Mouse (Mus musculus): ENCODE data around the gene Gab1. TPM values are rescaled to one million over a fixed set of nuclear protein-coding genes. Genes with fewer than 3 reads are reported as not detected.

Gab1 gene
- total RNA-seq, 2 experiments from 2014 or later, result 1.4 to 3.7 TPM

DNA sequence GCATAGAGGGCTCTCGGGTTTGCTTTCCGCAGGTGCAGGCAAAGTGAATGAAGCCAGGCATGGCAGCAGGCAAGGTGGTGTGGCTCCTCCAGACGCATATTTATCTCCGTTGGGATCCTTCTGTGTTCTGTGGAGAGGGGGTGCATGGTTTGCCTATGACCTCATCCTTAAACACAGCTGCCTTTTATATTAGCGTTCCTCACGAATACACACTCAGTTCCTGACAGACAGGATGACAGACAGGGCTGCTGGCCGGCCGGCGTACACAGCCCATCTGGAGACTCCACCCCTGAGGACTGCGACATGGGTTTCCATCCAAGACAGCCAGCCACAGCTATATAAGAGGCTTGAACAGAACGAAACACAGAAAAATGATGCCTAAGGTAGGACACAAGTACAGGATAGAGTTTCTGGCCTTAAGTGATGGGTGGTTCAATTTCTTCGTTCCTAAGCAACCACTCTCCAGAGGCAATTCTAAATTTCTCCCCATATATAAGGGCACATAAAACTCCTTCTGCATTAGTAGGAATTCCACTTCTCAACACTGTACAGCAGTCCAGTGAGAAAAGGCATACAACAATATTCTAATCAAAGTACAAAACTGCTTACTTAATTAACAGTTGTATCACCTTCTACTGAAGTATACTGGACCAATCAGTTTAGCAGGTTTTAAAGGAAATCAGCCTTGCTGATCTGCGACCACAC is 66.1 kb downstream of the Gab1 start:
- ATAC-seq (ENCODE audit: poor library complexity, severe bottlenecking), result no peak

DNA sequence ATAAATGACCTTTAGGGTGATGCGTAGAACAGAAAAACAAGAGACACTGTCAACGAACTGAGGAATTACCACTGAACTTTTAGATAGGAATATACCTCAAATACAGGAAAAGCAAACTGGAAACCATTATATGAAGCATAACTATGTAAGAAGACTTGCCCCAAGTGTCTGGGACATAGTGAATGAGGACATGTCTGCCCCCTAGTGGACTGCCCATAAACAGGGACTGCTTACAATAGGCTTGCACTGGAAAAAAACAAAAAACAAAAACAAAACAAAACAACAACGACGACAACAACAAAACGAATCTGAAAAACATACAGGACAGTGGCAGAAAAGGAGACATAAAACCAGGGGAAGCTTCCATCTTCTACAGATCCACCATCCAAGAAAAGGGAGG is 66.9 kb downstream of the Gab1 start:
- 0 out of 2 replicates have a peak, but pooled peaks have one; percentile 51 for ATAC-seq (ENCODE audit: poor library complexity, severe bottlenecking)

- ATAC-seq (ENCODE audit: poor library complexity, severe bottlenecking), result no peak
Measured at GRCm38 (mm10) chr8:80811591-80811991, 68.7 kb downstream of the Gab1 start.

DNA sequence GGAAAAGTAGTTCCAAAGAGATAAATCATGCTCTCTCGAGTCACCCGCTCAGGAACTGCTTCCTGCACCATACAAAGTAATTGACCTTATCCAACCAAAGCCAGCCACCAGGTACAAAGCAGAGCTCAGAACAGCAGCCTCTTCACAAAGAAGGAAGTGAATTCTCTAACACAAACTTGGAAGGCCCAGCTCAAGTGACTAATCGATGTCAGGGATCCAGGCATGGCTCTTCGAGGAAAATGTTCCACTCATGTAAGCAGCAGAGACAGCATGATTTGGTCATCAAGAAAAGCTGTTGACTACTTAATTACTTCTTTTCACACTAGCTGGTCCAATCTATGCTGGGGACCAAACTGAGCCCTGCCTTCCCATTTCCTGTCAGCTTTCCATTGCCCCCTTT is 69.4 kb downstream of the Gab1 start:
- no peak for ATAC-seq (ENCODE audit: poor library complexity, severe bottlenecking)

DNA sequence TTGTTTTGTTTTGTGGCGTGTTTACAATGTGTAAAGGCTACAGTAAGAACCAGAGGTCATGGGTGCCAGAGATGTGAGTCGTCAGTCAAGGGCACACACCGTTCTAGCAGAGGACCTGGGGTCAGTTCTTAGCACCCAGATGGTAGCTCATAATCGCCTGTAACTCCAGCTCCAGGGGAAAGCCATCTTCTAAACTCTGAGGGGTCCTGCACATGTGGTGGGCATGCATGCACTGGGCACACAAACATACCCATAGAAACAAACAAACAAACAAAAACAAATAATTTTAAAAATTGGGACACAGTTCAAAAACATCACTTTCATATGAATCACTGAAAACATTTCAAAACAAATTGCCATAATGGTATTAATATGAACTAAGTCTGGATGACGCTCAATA is 69.9 kb downstream of the Gab1 start:
- no peak for ATAC-seq (ENCODE audit: poor library complexity, severe bottlenecking)

DNA sequence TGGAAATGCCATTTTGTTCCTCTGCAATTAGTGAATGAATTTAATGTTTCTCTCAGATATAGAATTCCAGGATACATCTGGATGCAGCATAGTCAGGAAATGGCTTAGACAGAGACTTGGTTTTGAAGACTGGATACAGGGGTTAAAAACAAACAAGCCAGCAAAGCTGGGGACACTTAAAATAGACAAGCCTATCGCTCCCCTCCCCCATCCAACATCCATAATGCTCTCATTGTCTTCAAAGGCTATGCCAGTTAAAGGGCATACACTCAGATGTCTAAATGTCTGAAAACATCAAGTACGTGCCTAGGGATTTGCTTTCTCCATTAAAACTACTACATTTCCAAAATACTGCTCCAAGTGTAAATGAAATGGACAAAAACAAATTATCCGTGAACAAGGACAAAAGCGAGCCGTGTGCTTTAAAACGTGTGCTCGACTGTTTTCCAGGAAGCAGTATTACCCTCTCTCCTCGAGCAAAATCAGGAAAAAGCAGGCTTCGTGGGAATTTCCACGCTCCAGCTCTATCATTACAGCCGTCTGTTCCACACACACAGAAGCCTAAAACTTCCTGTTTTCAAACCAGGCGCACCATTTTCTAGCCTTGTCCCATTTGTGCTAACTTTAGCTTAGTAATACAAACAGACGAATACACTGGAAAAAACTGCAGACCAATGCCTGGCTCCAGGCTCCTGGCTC is 72.4 kb downstream of the Gab1 start:
- no peak for ATAC-seq (ENCODE audit: poor library complexity, severe bottlenecking)

DNA sequence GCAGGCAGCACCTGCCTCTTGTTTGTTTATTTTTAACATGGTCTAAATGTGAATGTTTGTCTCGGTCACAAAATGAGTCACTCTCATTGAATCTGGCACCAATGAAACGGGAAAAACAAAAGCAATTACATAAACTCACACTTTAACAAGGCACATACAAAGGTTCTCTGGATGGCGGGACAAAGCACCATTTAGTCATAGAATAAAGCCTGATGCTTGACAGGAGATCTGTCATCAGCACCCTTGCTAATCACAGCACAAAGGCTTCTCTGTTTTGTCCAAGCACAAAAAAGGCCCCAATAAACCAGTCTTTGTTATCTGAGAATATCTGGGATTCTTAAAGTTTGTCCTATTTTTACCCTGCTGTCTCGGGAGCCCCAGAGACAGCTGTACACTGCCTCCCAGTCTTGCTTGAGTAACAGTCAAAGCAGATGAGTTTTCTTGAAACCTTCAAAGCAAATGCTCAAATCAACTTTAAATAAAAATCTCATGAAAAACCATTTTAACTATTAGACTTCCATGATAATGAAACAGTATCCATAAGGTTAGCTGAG is 76.2 kb downstream of the Gab1 start:
- no peak for ATAC-seq (ENCODE audit: poor library complexity, severe bottlenecking)

DNA sequence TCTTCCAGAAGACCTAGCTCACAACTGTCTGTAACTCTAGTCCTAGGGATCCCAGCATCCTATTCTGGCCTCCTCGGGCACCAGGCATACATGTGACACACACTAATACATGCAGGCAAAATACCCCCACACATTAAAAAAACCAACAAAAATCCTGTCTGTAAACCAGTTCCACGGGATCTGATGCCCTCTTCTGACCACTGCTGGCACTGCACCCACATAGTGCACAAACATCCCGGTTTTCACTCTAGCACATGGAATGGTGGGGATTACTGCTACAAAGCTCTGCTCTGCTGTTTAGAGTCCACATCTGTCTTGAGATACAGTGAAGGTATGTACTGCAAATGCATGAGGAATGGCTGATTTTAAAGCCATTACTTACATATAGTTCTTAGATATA is 81.5 kb downstream of the Gab1 start:
- no peak for ATAC-seq (ENCODE audit: poor library complexity, severe bottlenecking)

- ATAC-seq (ENCODE audit: poor library complexity, severe bottlenecking), result no peak
Measured at GRCm38 (mm10) chr8:80798198-80798777, 82.0 kb downstream of the Gab1 start.

GRCm38 (mm10) chr8:80796070-80796469 is 84.2 kb downstream of the Gab1 start:
- no peak for ATAC-seq (ENCODE audit: poor library complexity, severe bottlenecking)

DNA sequence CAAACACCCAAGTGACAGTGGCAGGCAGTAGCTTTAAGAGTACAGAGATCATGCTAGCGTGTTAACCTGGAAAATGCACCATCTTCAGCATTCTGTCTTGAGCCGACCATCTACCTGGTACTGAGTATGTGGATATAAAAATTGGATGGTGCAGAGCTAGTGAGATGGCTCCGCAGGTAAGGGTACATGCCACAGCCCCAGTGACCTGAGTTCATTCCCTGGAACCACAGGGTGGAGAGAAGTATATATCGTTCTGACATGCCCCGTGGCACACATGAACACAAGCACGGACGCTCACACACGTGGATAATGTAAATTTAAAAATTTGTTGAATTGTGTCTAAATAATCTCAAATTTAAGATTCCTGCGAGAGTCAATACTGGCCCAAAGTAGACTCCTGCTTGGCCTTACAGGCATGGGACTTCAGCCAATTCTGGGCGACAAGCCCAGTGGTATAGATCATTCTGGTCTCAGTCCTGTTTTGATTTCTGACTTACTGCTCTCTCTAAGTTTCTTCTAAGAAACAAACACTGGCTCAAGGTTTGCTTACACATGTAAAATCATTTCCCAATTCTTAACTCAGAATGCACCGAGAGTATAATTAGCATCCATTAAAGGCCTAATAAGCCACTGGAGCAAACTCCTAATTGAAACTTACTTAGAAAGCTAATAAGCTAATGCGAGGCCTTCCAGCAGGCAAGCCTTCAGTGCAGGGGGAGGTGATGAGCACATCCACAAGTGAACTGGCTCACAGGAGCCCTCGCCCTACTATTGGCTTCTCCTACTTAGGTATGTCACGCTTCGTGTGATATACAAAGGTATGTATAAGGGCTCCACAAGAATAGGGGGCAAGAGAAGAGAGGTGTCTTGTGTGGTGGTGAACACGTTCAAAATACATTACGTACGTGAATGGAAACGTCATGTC is 85.5 kb downstream of the Gab1 start:
- ATAC-seq (ENCODE audit: poor library complexity, severe bottlenecking), result no peak

DNA sequence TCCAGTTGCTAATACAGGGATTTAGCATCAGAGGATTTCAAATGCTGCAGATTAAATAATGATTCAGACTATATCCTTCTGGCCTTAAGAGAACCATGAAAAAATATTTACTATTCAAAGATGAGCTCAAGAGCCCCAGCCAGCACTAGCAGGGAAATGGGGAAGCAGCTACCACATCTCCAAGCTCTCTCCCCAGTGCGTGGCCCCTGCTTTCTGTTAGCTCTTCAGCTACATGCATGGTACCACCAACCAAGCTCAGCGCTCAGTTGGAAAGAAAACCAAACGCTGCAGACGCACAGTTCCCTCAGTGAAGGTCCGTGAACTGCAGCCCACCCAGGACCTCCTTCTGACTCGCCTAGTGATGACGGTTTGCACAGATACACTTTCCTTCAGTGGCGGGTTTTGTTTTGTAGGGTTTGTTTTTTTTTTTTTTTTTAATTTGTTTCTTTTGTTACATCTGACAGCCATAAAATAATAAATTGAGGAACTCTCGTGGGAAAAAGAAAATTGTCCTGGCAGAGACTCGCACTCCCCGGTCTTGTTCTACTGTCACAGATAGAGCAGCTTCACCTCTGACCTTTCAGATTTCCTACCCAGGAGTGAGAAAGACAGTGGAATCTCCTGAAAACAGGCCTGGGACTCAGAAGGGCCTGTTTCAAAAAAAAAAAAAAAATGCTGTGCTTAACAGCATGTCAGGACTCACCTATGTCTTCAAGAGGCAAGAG is 86.4 kb downstream of the Gab1 start:
- ATAC-seq (ENCODE audit: poor library complexity, severe bottlenecking), result peak; percentile 89

DNA sequence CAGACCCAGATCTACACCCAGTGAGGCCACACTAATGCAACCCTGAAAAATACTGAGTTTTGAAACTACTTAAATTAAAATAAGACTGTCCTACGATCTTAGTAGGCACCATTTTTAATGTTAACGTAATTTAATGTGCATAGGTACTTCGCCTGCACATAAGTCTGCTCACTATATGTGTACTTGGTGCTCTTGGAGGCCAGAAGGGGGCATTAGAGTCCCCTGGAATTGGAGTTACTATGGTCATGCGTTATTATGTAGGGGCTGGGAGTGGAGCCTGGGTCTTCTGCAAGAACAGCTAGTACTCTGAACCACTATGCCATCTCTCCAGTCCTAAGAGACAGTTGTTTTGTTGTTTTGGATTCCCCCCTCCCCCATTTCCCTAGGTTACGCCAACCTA is 88.1 kb downstream of the Gab1 start:
- ATAC-seq (ENCODE audit: poor library complexity, severe bottlenecking), result no peak

DNA sequence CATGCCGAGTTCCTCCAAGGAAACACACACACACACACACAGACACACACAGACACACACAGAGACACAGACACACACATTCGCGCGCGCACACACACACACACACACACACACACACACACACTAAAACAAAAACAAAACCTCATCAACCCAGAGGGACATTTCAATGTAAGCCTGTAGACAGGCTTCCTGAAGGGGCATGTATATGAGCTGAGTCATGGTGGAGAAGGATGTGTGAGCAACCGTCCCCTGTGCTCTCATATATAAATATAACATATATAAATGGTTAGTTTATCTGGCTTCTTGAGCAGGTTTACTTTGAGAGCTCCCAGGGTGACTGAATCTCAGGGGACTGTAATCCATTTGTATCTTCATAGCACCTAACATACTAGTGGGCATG is 91.0 kb downstream of the Gab1 start:
- ATAC-seq (ENCODE audit: poor library complexity, severe bottlenecking), result peak; percentile 53

DNA sequence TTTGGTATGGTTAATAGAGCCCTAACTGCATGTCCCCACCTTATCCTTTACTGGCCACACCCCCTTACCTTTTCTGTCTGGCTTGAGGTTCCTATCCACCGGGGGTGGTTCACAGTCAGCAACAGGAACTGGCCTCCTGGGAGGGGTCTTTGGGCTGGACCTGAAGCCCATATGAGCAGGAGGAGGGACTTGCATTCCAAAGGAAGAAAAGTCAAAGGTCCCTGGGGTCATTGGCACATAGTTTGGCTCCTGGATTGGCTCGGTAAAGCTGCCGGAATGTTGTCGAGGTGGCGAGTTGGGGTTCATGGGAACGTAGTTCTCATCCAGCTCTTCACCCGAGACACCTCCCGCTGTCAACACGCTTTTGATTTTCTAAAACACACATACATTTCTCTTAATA is 95.8 kb downstream of the Gab1 start:
- no peak for ATAC-seq (ENCODE audit: poor library complexity, severe bottlenecking)

DNA sequence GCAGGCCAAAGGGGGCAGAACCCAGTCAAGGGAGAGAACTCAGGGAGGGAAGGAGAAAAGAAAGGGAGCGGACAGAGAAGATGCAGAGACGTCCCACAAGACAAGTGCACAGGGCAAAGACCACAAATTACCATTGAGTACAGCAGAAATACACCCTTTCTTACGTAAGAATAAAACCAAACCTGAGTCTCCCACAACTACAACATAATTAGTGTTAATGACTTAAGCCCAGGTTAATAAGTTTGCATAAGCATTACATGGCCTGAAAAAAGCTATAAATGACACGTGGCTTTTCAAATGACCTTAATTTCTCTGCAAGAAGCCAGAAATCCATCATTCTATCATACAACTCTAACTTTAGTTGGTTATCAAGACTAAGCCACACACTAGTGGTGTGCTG is 97.0 kb downstream of the Gab1 start:
- ATAC-seq (ENCODE audit: poor library complexity, severe bottlenecking), result no peak

- no peak for ATAC-seq (ENCODE audit: poor library complexity, severe bottlenecking)
Measured at GRCm38 (mm10) chr8:80781338-80781737, 99.0 kb downstream of the Gab1 start.

DNA sequence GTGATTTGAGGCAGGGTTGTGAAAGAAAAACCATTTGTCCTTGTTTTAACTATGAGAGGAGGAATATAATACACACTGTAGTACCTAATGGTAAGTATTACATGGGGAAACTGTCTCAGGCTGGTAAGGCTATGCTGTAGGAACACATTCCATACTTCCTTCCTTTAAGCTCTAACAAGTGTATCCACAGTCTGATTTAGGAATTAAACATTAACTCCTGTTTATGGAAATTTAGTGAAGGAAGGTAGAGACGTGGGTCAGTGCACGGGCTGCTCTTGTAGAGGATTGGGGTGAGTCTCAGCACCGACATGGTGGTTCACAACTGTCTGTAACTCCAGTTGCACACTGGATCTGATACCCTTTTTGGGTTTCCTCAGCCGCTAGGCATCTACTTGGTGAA is 100.0 kb downstream of the Gab1 start:
- ATAC-seq (ENCODE audit: poor library complexity, severe bottlenecking), result no peak

DNA sequence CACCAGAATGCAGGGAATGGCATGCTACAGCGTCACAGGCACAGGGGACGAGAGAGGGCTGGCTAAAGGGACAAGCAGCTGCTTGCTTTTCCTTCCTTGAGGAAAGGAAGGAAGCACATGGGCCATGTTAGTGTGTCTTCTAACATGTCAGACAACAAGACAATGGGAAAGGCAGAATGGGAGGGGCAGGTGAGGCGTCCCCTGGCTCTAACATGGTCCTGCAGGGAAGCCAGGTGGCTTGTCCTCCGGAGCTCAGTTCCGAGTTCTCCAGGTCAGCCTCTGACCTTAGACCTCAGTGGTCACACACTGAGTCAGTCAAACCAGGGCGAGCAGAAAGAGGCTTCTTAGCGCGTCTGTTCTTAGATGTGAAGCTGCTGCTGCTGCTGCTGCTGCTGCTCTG is 103.9 kb downstream of the Gab1 start:
- ATAC-seq (ENCODE audit: poor library complexity, severe bottlenecking), result no peak
